Mouse (Mus musculus): Measurements from ENCODE around the gene C1qb. TPM values are rescaled to one million over a fixed set of nuclear protein-coding genes. Genes with fewer than 3 reads are reported as not detected.

The C1qb gene
- polyA plus RNA-seq (2014; fragmentation: Illumina TruSeq; extraction: RNeasy Lipid Tissue Mini Kit (QIAGEN cat#74804); ENCODE audit: low read depth, low replicate concordance) = 68.4 TPM

DNA sequence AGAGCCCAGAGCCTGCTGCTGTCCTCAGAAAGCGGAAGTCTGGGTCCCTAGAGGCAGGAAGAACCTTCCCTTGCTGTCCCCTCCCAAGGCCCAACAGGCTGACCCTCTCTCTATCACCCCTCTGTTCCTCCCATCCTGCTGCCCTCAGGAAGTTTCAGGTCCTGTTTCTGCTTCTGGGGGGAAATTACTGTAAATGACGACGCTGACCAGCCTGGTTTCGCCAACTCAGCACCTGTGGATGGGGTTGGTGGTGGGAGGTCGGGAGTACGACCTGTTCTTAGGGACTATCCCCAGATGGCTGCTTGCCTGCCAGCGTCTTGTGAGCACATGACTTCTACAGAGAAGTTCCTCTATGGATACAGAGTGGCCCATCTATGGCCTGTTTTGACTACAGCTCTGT lies at the start of gene C1qb:
TSS of gene C1qb (minus strand) at position 87 of the 400 bp plus-strand sequence.

DNA sequence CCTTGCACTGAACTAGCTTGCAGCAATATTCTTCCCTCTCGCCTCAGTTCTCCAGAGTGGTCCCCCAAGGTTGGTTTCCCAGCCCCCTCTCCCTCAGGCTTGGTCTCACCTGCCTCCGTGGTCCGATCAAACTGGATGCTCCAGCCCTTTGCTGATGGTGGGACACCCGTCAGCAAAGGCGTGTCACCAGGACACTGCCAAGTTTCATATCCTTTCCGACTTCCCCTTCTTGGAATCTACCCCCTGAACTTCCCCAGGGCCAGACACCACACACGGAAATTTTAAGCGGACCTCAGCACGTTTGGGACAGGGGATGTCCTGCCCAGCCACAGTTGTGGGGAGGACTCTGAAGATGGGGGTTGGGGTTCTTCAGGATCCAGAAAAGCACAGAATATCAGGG lies 12.7 kb upstream of the C1qb start, which contains the start of gene C1qa:
TSS of gene C1qa (minus strand) at position 167 of the 400 bp plus-strand sequence.

DNA sequence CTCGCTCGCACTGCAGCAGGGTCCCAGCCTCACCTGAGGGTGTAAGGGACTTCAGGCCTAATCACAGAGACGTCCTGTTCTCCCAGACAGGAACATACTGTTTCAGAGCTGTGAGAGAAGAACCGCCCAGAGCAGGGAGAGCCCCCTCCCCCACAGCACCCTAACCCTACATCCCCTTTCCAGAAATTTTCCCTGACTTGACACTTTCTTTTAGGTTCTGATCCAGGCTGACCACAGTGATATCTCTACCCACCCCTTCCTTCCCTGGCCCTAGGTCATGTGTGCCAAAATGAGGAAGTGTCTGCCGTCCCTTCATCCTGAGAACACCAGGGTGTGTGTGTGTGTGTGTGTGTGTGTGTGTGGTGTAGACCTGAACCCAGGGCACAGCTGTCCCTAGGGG lies 6.8 kb upstream of the C1qb start, which contains the start of gene C1qc:
TSS of gene C1qc (minus strand) at position 255 of the 400 bp plus-strand sequence.

DNA sequence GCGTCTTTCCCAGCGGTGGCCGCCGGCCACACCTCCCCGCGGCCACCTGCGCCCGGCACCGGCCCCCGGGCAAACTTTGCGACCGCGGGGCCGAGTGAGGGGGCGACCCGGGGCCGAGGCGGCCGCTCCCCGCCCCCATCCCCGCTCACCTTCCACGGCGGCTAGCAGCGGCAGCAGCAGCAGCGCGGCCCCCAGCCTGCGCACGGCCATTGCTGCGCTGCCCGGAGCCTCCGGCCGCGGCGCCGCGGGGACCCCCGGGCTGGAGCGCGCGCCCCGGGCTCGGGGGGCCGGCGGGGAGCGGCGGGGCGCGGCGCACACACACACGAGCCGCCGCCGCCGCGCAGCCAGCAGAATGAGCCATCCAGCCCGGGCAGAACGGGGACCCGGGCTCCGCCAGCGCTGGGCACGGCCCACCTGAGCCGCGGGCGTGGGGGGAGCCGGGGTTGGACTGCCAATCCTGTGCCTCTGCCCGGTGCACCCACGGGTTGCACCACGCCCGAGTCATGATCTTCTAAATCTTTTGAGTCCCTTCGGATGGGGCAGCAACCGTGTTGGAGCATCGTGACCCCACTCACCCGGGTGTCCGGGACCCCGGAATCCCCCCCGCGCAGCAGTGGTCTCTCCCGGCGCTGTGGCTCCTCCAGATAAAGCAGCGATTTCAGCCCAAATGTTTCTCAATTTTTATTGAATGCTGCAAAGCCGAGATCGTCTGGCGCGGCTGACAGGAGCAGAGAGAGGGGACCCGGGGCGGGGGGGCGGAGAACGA lies 50.2 kb downstream of the C1qb start, which contains the start of gene Ephb2:
TSS of gene Ephb2 (minus strand) at position 368 of the 766 bp plus-strand sequence.

Other genes with a start within 250 kb of the C1qb start
- gene Ephb2, start 50.2 kb downstream of the C1qb start, polyA plus RNA-seq (2014; fragmentation: Illumina TruSeq; extraction: RNeasy Lipid Tissue Mini Kit (QIAGEN cat#74804); ENCODE audit: low read depth, low replicate concordance) = 0.58 TPM
- 62.2 TPM for gene C1qc, start 6.9 kb upstream of the C1qb start, polyA plus RNA-seq (2014; fragmentation: Illumina TruSeq; extraction: RNeasy Lipid Tissue Mini Kit (QIAGEN cat#74804); ENCODE audit: low read depth, low replicate concordance)
- gene C1qa, start 12.6 kb upstream of the C1qb start, polyA plus RNA-seq (2014; fragmentation: Illumina TruSeq; extraction: RNeasy Lipid Tissue Mini Kit (QIAGEN cat#74804); ENCODE audit: low read depth, low replicate concordance) = 70.0 TPM
- not detected for gene Epha8, start 70.6 kb upstream of the C1qb start, polyA plus RNA-seq (2014; fragmentation: Illumina TruSeq; extraction: RNeasy Lipid Tissue Mini Kit (QIAGEN cat#74804); ENCODE audit: low read depth, low replicate concordance)
- gene Zbtb40, start 162.6 kb upstream of the C1qb start, polyA plus RNA-seq (2014; fragmentation: Illumina TruSeq; extraction: RNeasy Lipid Tissue Mini Kit (QIAGEN cat#74804); ENCODE audit: low read depth, low replicate concordance) = 5.2 TPM

Measured in heart, adult 10 weeks (tissue).